Mouse (Mus musculus) midbrain, postnatal 0 days (tissue): Measurements from ENCODE around the gene B230217C12Rik. TPM values are rescaled to one million over a fixed set of nuclear protein-coding genes. Genes with fewer than 3 reads are reported as not detected.

Source experiments
- ATAC-seq: fragments of 200-750 bp; cut with Nextera tagmentation; 2 replicates; pipeline ENCODE4 v1.8.0; 2017; ENCODE audit warnings: moderate number of reproducible peaks, mild to moderate bottlenecking, moderate TSS enrichment, moderate library complexity; ENCODE audit not compliant: low FRiP score
- DNase-seq: peaks from one replicate; pipeline ENCODE4 v3.0.0-alpha.2; 2015; ENCODE audit warnings: low spot score
- H3K27ac ChIP-seq: fragments of 300-500 bp; sonication (generic); 2 replicates; pipeline ENCODE4 v1.5.1; 2014; ENCODE audit warnings: low read depth, mild to moderate bottlenecking, low read length, mixed read lengths
- H3K27me3 ChIP-seq: fragments of 300-500 bp; sonication (generic); 2 replicates; pipeline ENCODE4 v1.6.1; 2014; ENCODE audit warnings: low read length, control low read depth, mixed read lengths; ENCODE audit not compliant: insufficient read depth
- H3K36me3 ChIP-seq: fragments of 300-500 bp; sonication (generic); 2 replicates; pipeline ENCODE4 v1.6.1; 2014; ENCODE audit warnings: low read length, control low read depth, mixed read lengths; ENCODE audit not compliant: insufficient read depth
- H3K4me1 ChIP-seq: fragments of 300-500 bp; sonication (generic); 2 replicates; pipeline ENCODE4 v1.6.1; 2014; ENCODE audit warnings: mild to moderate bottlenecking, control low read depth, antibody characterized with exemption, low read length, mixed read lengths; ENCODE audit not compliant: insufficient read depth
- H3K4me2 ChIP-seq: fragments of 300-500 bp; sonication (generic); 2 replicates; pipeline ENCODE4 v1.6.1; 2014; ENCODE audit warnings: low read depth, mild to moderate bottlenecking, low read length, mixed read lengths; ENCODE audit not compliant: poor library complexity, severe bottlenecking
- H3K4me3 ChIP-seq: fragments of 300-500 bp; sonication (generic); 2 replicates; pipeline ENCODE4 v1.5.1; 2014; ENCODE audit warnings: low read depth, mild to moderate bottlenecking, low read length, moderate library complexity
- H3K9ac ChIP-seq: fragments of 300-500 bp; sonication (generic); replicated peaks from 2 replicates; pipeline ENCODE4 v1.6.1; 2014; ENCODE audit warnings: mild to moderate bottlenecking, low read length, moderate library complexity, mixed read lengths; ENCODE audit not compliant: poor library complexity, severe bottlenecking
- H3K9me3 ChIP-seq: fragments of 300-500 bp; sonication (generic); 2 replicates; pipeline ENCODE4 v1.6.1; 2016; ENCODE audit warnings: low read length, control low read depth
- CTCF ChIP-seq: IDR thresholded peaks from 2 replicates; pipeline ENCODE4 v1.5.1; 2016; ENCODE audit warnings: antibody characterized with exemption, mild to moderate bottlenecking
- WGBS: fragments of 180-500 bp; shearing (Covaris S2); extraction: QIAGEN DNeasy Blood & Tissue Kit; methylation state at CpG from one replicate; pipeline ENCODE4 v1.1.7; 2014; 5-methylcytosine and 5-hydroxymethylcytosine counted together
- polyA plus RNA-seq: library from polyadenylated mRNA; unstranded; fragments of >200 nt; fragmentation: Nextera tagmentation; extraction: Ambion mirVana; gene quantifications from 2 replicates; pipeline ENCODE4 v1.2.1, GENCODE M21; 2015
- total RNA-seq: library from RNA; depleted of rRNA; stranded (reverse); fragments of >200 nt; gene quantifications from 2 replicates; pipeline ENCODE4 v1.2.3, GENCODE M21; 2014

The B230217C12Rik gene
- total and polyA plus RNA-seq, 2 experiments from 2014 or later, result 38.2 to 43.6 TPM

- Histone ChIP-seq H3K27ac (0 out of 2 replicates have a peak overlapping the region, but pooled peaks have one; percentile 21), H3K4me1 (peaks cover 27% of the 10 kb centered on the region), H3K9me3 (no peaks in the 10 kb centered on the region), H3K9ac (no peak overlapping the region), H3K4me2 (no peak overlapping the region), H3K4me3 (no peak overlapping the region), H3K27me3 (no peaks in the 10 kb centered on the region), H3K36me3 (peaks cover 47% of the 10 kb centered on the region)
- TF ChIP-seq CTCF, result no peak
- 33% methylated on average over 5 of the region's 5 CpGs for WGBS
- ATAC-seq (no peak), DNase-seq (no peak)
These were observed 24.4 kb upstream of the B230217C12Rik start for GRCm38 (mm10) chr11:97816176-97816575.

GRCm38 (mm10) chr11:97816916-97817315 lies 23.7 kb upstream of the B230217C12Rik start:
- Histone ChIP-seq H3K4me3 (no peak overlapping the region), H3K27ac (no peak overlapping the region), H3K9me3 (no peaks in the 10 kb centered on the region), H3K4me1 (peaks cover 20% of the 10 kb centered on the region), H3K27me3 (no peaks in the 10 kb centered on the region), H3K36me3 (peaks cover 53% of the 10 kb centered on the region), H3K9ac (no peak overlapping the region), H3K4me2 (no peak overlapping the region)
- no peak for TF ChIP-seq CTCF
- no peak for ATAC-seq
- WGBS, result 68% methylated on average over 9 of the region's 9 CpGs
- no peak for DNase-seq

DNA sequence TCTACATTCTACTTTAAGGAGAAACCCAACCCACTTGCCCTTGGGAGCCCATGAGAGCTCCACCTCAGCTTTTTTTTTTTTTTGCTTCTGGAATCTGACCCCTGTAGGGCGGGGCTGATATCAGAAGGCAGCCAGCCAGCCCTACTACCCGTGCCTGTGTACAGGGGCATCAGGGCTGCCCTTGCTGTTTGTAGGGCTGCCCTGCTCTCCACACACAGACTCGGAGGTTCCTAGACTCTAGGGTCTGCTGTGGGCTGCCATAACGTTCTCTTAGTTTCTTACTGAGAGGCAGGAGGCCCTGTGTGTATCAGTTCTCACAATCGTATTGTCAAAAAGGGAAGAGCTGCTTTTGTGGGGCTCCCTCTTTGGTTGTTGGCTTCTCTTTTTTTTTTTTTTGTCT lies 23.2 kb upstream of the B230217C12Rik start:
- H3K27ac ChIP-seq, result no peak overlapping the region
- peaks cover 15% of the 10 kb centered on the region for H3K4me1 ChIP-seq
- H3K9me3 ChIP-seq, result no peaks in the 10 kb centered on the region
- peaks cover 53% of the 10 kb centered on the region for H3K36me3 ChIP-seq
- no peak for TF ChIP-seq CTCF
- no peak for ATAC-seq
- 45% methylated on average over 5 of the region's 5 CpGs for WGBS
- H3K4me3 ChIP-seq, result no peak overlapping the region
- no peak overlapping the region for H3K4me2 ChIP-seq
- no peak for DNase-seq
- no peaks in the 10 kb centered on the region for H3K27me3 ChIP-seq
- H3K9ac ChIP-seq, result no peak overlapping the region

DNA sequence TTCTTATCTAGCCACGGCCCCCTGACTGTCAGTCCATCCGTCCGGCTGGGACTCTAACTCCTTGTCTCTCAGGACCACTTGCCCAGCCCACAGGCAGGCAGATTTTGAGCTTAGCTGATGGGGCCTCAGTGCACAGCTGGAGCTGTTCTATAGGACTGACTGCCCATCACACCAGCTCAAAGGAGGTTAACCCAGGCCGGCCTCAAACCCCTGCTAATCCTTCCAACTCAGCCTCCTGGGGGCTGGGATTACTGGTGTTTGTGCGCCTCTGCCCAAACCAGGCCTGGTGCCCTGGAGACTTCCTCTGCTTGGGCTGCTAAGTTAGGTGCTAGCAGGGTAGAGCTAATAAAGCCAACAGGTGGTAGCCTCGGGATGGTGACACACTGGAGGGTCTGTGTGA lies 22.6 kb upstream of the B230217C12Rik start:
- Histone ChIP-seq H3K4me2 (no peak overlapping the region), H3K27me3 (no peaks in the 10 kb centered on the region), H3K9me3 (no peaks in the 10 kb centered on the region), H3K4me3 (no peak overlapping the region), H3K9ac (no peak overlapping the region), H3K27ac (0 out of 2 replicates have a peak overlapping the region, but pooled peaks have one; percentile 47), H3K4me1 (peaks cover 9% of the 10 kb centered on the region), H3K36me3 (peaks cover 53% of the 10 kb centered on the region)
- ATAC-seq (no peak), DNase-seq (no peak)
- TF ChIP-seq CTCF, result no peak
- WGBS, result 19% methylated on average over 6 of the region's 6 CpGs

- Histone ChIP-seq H3K27ac (peak overlapping the region; percentile 47; the same call in 1 of the 2 replicates), H3K27me3 (no peaks in the 10 kb centered on the region), H3K4me3 (no peak overlapping the region), H3K9ac (no peak overlapping the region), H3K4me1 (peaks cover 4% of the 10 kb centered on the region; the same call in 1 of the 2 replicates), H3K9me3 (no peaks in the 10 kb centered on the region), H3K36me3 (peaks cover 57% of the 10 kb centered on the region), H3K4me2 (no peak overlapping the region)
- WGBS, result 13% methylated on average over 4 of the region's 4 CpGs
- TF ChIP-seq CTCF, result no peak
- DNase-seq (peak; percentile 81), ATAC-seq (peak; percentile 70)
These were observed 22.0 kb upstream of the B230217C12Rik start for GRCm38 (mm10) chr11:97818571-97818970.

DNA sequence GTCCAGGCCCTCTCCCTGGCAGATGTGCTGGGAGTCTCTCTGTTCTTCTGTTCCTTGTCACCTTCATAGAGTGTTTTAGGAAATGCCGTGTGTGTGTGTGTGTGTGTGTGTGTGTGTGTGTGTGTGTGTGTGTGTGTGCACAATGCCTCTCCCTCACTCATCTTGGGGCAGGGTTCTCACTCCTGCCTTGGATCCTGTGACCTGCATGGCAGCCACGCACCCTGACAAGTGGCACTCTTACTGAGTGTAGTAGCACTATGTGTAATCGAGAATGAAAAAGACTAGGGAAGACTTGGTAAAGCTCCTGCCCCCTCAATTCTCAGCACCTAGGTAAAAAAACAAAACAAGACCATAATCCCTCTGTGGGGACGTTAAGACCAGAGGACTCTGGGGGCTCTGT lies 21.5 kb upstream of the B230217C12Rik start:
- Histone ChIP-seq H3K27ac (peak overlapping the region; percentile 47; the same call in 1 of the 2 replicates), H3K9me3 (no peaks in the 10 kb centered on the region), H3K4me2 (no peak overlapping the region), H3K4me1 (no peaks in the 10 kb centered on the region), H3K9ac (no peak overlapping the region), H3K27me3 (no peaks in the 10 kb centered on the region), H3K36me3 (peaks cover 59% of the 10 kb centered on the region), H3K4me3 (no peak overlapping the region)
- no peak for DNase-seq
- ATAC-seq, result no peak
- no peak for TF ChIP-seq CTCF
- 50% methylated on average over 4 of the region's 4 CpGs for WGBS
